Mouse (Mus musculus) hindbrain, embryonic 14.5 days (tissue): Measurements from ENCODE around the gene 2210017I01Rik. TPM values are rescaled to one million over a fixed set of nuclear protein-coding genes. Genes with fewer than 3 reads are reported as not detected.

Experiments used
- ATAC-seq: fragments of 200-750 bp; cut with Nextera tagmentation; 2 replicates; pipeline ENCODE4 v1.8.0; 2017; ENCODE audit warnings: moderate number of reproducible peaks, mild to moderate bottlenecking, moderate TSS enrichment, moderate library complexity; ENCODE audit not compliant: low FRiP score
- DNase-seq: peaks from one replicate; pipeline ENCODE4 v3.0.0-alpha.2; 2015; ENCODE audit warnings: low spot score
- H3K27ac ChIP-seq: fragments of 300-500 bp; sonication (generic); 2 replicates; pipeline ENCODE4 v1.5.1; 2014; ENCODE audit warnings: mild to moderate bottlenecking, moderate library complexity
- H3K27me3 ChIP-seq: fragments of 300-500 bp; sonication (generic); 2 replicates; pipeline ENCODE4 v1.6.1; 2014; ENCODE audit warnings: mild to moderate bottlenecking, low read length, mixed read lengths; ENCODE audit not compliant: control insufficient read depth, insufficient read depth
- H3K36me3 ChIP-seq: fragments of 300-500 bp; sonication (generic); replicated peaks from 2 replicates; pipeline ENCODE4 v1.6.1; 2014; ENCODE audit not compliant: control insufficient read depth, insufficient read depth
- H3K4me1 ChIP-seq: fragments of 300-500 bp; sonication (generic); replicated peaks from 2 replicates; pipeline ENCODE4 v1.6.1; 2014; ENCODE audit warnings: antibody characterized with exemption, low read length, mixed read lengths; ENCODE audit not compliant: control insufficient read depth, insufficient read depth
- H3K4me2 ChIP-seq: fragments of 300-500 bp; sonication (generic); replicated peaks from 2 replicates; pipeline ENCODE4 v1.6.1; 2014; ENCODE audit warnings: mild to moderate bottlenecking, moderate library complexity
- H3K4me3 ChIP-seq: fragments of 300-500 bp; sonication (generic); replicated peaks from 2 replicates; pipeline ENCODE4 v1.5.1; 2014; ENCODE audit warnings: mild to moderate bottlenecking, low read length
- H3K9ac ChIP-seq: fragments of 300-500 bp; sonication (generic); 2 replicates; pipeline ENCODE4 v1.6.1; 2014
- H3K9me3 ChIP-seq: fragments of 300-500 bp; sonication (generic); 2 replicates; pipeline ENCODE4 v1.6.1; 2016; ENCODE audit warnings: low read length; ENCODE audit not compliant: control insufficient read depth
- WGBS: fragments of 180-500 bp; shearing (Covaris S2); extraction: QIAGEN DNeasy Blood & Tissue Kit; methylation state at CpG from one replicate; pipeline ENCODE4 v1.1.7; 2014; 5-methylcytosine and 5-hydroxymethylcytosine counted together
- polyA plus RNA-seq: library from polyadenylated mRNA; unstranded; fragments of >200 nt; fragmentation: Nextera tagmentation; extraction: Ambion mirVana; gene quantifications from 2 replicates; pipeline ENCODE4 v1.2.1, GENCODE M21; 2014

The 2210017I01Rik gene
- not detected in 2 replicates for polyA plus RNA-seq

DNA sequence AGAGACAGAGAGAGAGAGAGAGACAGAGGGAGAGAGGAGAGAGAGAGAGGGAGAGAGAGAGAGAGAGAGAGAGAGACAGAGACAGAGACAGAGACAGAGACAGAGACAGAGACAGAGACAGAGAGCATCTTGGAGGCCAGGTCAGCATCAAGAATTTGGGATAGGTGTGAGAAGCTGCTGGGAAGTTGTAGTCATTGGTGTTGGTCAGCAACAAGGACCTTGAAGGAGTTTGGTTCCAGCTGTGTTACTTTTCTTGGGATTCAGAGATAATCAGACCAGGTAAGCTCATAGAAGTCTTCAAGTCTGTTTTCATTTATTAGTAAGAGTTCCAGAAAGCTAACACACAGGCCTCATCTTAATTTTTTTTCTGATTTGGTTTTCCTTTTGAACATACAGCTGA, at the start of gene 2210017I01Rik:
Gene 2210017I01Rik, minus strand, starts transcription at position 101 of the 400 bp plus-strand sequence.
- no peaks in the 10 kb centered on the region for H3K4me1 ChIP-seq
- no peak within 1 kb of the TSS for H3K27ac ChIP-seq
- H3K4me2 ChIP-seq = no peak within 1 kb of the TSS
- no peaks in the 10 kb centered on the region for H3K36me3 ChIP-seq
- DNase-seq = no peak
- ATAC-seq = no peak
- no peak within 1 kb of the TSS for H3K9ac ChIP-seq
- H3K27me3 ChIP-seq = no peaks in the 10 kb centered on the region
- H3K4me3 ChIP-seq = no peak within 1 kb of the TSS
- no peaks in the 10 kb centered on the region for H3K9me3 ChIP-seq

DNA sequence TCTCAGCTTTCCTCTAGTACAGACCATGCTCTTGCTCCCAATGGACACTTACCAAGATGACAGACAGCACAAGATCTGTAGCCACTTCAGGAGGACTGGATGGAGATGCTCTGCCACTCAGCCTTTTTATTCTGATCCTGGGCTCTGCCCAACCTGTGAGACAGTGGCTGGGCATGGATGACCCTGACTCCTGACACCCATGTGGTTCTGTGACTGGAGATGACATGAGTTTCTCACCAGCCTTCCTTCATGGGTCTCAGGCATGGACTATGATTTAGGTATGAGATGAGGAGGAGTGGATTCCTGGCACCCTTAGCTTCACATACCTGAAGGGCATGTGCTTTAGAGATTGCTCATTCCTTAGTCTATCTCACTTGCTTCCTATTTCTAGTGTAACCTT, 49.5 kb upstream of the 2210017I01Rik start, which contains the start of gene Lce1b:
Gene Lce1b, minus strand, starts transcription at position 101 of the 400 bp plus-strand sequence.
- Histone ChIP-seq H3K36me3 (no peaks in the 10 kb centered on the region), H3K27me3 (no peaks in the 10 kb centered on the region), H3K4me2 (no peak within 1 kb of the TSS), H3K9me3 (no peaks in the 10 kb centered on the region), H3K4me3 (no peak within 1 kb of the TSS), H3K4me1 (no peaks in the 10 kb centered on the region), H3K9ac (no peak within 1 kb of the TSS), H3K27ac (no peak within 1 kb of the TSS)
- DNase-seq (no peak), ATAC-seq (no peak)

GRCm38 (mm10) chr3:92648207-92648606, 40.9 kb upstream of the 2210017I01Rik start, which contains the start of gene Lce1a1:
Gene Lce1a1 (minus strand): TSS chr3:92648307.
- Histone ChIP-seq H3K4me2 (no peak within 1 kb of the TSS), H3K27ac (no peak within 1 kb of the TSS), H3K36me3 (no peaks in the 10 kb centered on the region), H3K4me1 (no peaks in the 10 kb centered on the region), H3K9me3 (no peaks in the 10 kb centered on the region), H3K4me3 (no peak within 1 kb of the TSS), H3K9ac (no peak within 1 kb of the TSS), H3K27me3 (no peaks in the 10 kb centered on the region)
- 80% methylated on average over 1 of the region's 1 CpGs for WGBS
- ATAC-seq (no peak), DNase-seq (no peak)

GRCm38 (mm10) chr3:92639854-92640253, 32.6 kb upstream of the 2210017I01Rik start:
- Histone ChIP-seq H3K9ac (no peak overlapping the region), H3K4me1 (no peaks in the 10 kb centered on the region), H3K4me2 (no peak overlapping the region), H3K4me3 (no peak overlapping the region), H3K9me3 (no peaks in the 10 kb centered on the region), H3K27ac (no peak overlapping the region), H3K36me3 (no peaks in the 10 kb centered on the region), H3K27me3 (no peaks in the 10 kb centered on the region)
- WGBS = 92% methylated on average over 15 of the region's 15 CpGs
- DNase-seq (no peak), ATAC-seq (no peak)

GRCm38 (mm10) chr3:92638653-92638991, 31.3 kb upstream of the 2210017I01Rik start:
- Histone ChIP-seq H3K4me1 (no peaks in the 10 kb centered on the region), H3K36me3 (no peaks in the 10 kb centered on the region), H3K27ac (no peak overlapping the region), H3K4me3 (no peak overlapping the region), H3K27me3 (no peaks in the 10 kb centered on the region), H3K9ac (no peak overlapping the region), H3K9me3 (no peaks in the 10 kb centered on the region), H3K4me2 (no peak overlapping the region)
- 70% methylated on average over 3 of the region's 3 CpGs for WGBS
- ATAC-seq (no peak), DNase-seq (no peak)

- H3K9ac ChIP-seq = no peak overlapping the region
- no peak overlapping the region for H3K27ac ChIP-seq
- H3K4me3 ChIP-seq = no peak overlapping the region
- H3K4me2 ChIP-seq = no peak overlapping the region
- WGBS = 35% methylated on average over 1 of the region's 1 CpGs
- no peak for DNase-seq
- no peaks in the 10 kb centered on the region for H3K36me3 ChIP-seq
- H3K27me3 ChIP-seq = no peaks in the 10 kb centered on the region
- H3K4me1 ChIP-seq = no peaks in the 10 kb centered on the region
- H3K9me3 ChIP-seq = no peaks in the 10 kb centered on the region
- peak; percentile 77; the same call in 1 of the 2 replicates for ATAC-seq
Measured at GRCm38 (mm10) chr3:92637745-92638652, 30.7 kb upstream of the 2210017I01Rik start.

- no peaks in the 10 kb centered on the region for H3K4me1 ChIP-seq
- H3K27ac ChIP-seq = no peak within 1 kb of the TSS
- no peak within 1 kb of the TSS for H3K9ac ChIP-seq
- DNase-seq (no peak), ATAC-seq (no peak)
- 86% methylated on average over 2 of the region's 2 CpGs for WGBS
- H3K9me3 ChIP-seq = no peaks in the 10 kb centered on the region
- H3K36me3 ChIP-seq = no peaks in the 10 kb centered on the region
- no peaks in the 10 kb centered on the region for H3K27me3 ChIP-seq
- no peak within 1 kb of the TSS for H3K4me3 ChIP-seq
- H3K4me2 ChIP-seq = no peak within 1 kb of the TSS
Measured at GRCm38 (mm10) chr3:92621560-92621959, 14.3 kb upstream of the 2210017I01Rik start, which contains the start of gene Lce6a. Gene Lce6a (minus strand): TSS chr3:92621660.

DNA sequence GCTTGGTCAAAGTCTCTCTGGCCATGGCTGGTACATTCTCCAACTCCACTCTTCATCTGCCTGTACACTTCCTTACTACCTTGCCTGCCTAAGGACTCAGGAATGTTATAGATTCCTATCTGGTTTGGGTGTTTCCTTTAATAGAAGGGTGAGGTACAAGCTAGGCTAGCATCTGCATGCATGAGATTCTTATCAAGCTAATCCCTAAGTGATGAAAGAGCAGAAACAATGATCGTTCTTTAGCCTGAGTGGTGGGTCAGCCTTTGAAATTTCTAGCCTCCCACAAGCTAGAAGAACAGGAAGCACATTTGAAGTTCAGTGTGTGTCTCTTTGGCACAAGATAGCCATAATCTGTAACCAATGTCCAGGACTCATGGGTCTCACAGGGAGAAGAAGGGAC, 2.5 kb upstream of the 2210017I01Rik start:
- ATAC-seq = no peak
- Histone ChIP-seq H3K27ac (no peak overlapping the region), H3K4me2 (no peak overlapping the region), H3K9ac (no peak overlapping the region), H3K4me1 (no peaks in the 10 kb centered on the region), H3K36me3 (no peaks in the 10 kb centered on the region), H3K9me3 (no peaks in the 10 kb centered on the region), H3K4me3 (no peak overlapping the region), H3K27me3 (no peaks in the 10 kb centered on the region)
- 91% methylated on average over 1 of the region's 1 CpGs for WGBS
- DNase-seq = no peak

DNA sequence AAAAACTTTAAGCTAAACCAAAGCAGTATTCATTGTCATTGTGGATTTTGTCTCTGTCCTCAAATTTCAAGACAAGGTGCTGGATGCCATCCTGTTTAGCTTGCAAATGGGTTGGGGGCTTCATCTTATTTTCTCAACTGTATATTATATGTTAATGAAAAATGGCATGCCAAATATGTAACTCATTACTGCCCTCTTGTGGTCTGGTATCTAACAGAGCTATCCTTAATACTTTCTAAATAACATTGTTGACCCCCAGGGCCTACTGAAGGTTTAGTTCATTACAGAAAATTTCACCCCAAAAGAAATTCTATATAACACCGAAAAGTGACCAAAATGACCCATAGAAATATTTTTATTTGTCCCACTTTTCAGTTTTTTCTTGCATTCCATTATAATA, 5.1 kb downstream of the 2210017I01Rik start:
- no peak overlapping the region for H3K27ac ChIP-seq
- no peaks in the 10 kb centered on the region for H3K4me1 ChIP-seq
- H3K36me3 ChIP-seq = no peaks in the 10 kb centered on the region
- H3K27me3 ChIP-seq = no peaks in the 10 kb centered on the region
- DNase-seq (peak; percentile 48), ATAC-seq (no peak)
- WGBS = 55% methylated on average over 1 of the region's 1 CpGs
- no peak overlapping the region for H3K4me3 ChIP-seq
- no peak overlapping the region for H3K9ac ChIP-seq
- peaks cover 8% of the 10 kb centered on the region for H3K9me3 ChIP-seq
- H3K4me2 ChIP-seq = no peak overlapping the region
